Mouse (Mus musculus) forelimb bud, embryonic 11.5 days (tissue): ENCODE measurements around the gene Usp9y.

Experiments
- DNase-seq: peaks from one replicate; pipeline ENCODE4 v3.0.0-alpha.2; 2012; ENCODE audit warnings: low read depth, low spot score

Gene Usp9y

GRCm38 (mm10) chrY:1459682-1460081 lies at the start of gene Usp9y:
Gene Usp9y, minus strand, starts transcription at chrY:1459782.
- no peak for DNase-seq

- no peak for DNase-seq
Observed at GRCm38 (mm10) chrY:1293708-1294107, 165.9 kb downstream of the Usp9y start.

- DNase-seq, result peak; percentile 74
Observed at GRCm38 (mm10) chrY:1286171-1286795, 173.3 kb downstream of the Usp9y start, which contains the start of gene Ddx3y. Gene Ddx3y, minus strand, starts transcription at chrY:1286629.

DNA sequence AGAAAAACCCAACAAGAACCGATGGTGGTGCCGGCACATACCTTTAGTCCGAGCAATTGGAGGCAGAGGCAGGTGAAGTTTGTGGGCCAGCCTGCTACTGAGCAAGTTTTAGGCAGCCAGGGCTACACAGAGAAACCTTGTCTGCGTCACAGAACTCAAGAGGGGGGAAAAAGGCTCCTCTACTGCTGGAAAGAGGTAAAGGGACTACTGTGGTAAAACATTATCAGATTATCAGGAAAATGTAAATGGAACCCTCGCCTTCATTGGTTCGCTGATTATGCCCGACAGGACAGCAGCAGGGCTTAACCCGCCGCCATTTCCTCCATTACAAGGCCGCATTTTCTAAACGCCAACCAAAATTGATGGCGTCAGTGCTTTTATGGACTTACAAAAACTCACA lies 173.8 kb downstream of the Usp9y start:
- peak; percentile 1 for DNase-seq
